ENCODE assay signal across 20 mouse cellular contexts in the genomic region with DNA sequence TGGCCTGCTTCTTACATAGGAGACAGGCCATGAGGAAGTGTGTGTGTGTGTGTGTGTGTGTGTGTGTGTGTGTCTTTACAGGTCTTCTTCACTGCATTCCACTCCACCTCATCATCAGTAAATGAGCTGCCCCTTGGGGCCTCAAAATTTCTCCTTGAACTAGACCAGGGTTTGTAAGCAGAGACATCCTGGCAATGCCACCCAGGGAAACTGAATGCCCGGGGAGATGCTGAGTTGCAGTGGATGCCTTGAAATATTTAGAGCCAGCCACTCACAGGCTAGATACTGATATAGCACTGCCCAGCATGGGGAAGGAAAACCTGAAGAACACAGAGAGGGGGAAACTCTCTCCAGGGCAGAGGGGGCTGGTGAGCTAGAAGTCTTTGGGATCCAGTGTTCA.
DNase-seq lines count a peak whose midpoint lies in the region; ATAC-seq and TF ChIP-seq lines count a peak whose summit lies in the region.
"Had no signal": no experiment of that assay in that cellular context is flagged by ENCODE, and none has a peak within 500 bp of the region (broad histone marks: within the 10 kb centered on the region; RNA-seq: fewer than 3 reads in every experiment).

No protein-coding gene starts in this region.

- no peak overlapping the region for H3K4me2 ChIP-seq in midbrain, postnatal 0 days (ENCODE audit: low read depth, low read length, poor library complexity, severe bottlenecking)
- H3K4me2 ChIP-seq: embryonic facial prominence, embryonic 12.5 days; embryonic facial prominence, embryonic 15.5 days; forebrain, embryonic 12.5 days; heart, embryonic 13.5 days; hindbrain, embryonic 13.5 days; intestine, embryonic 15.5 days had no signal

- WGBS in midbrain, embryonic 10.5 days: 71% methylated on average over 1 of the region's 1 CpGs
- WGBS in midbrain, postnatal 0 days: 86% methylated on average over 1 of the region's 1 CpGs

- no peak overlapping the region for H3K4me3 ChIP-seq in midbrain, embryonic 10.5 days
- H3K4me3 ChIP-seq in midbrain, postnatal 0 days (ENCODE audit: low read depth, low read length): no peak overlapping the region
- H3K4me3 ChIP-seq: embryonic facial prominence, embryonic 12.5 days; embryonic facial prominence, embryonic 15.5 days; forebrain, embryonic 12.5 days; heart, embryonic 10.5 days; heart, embryonic 13.5 days; hindbrain, embryonic 13.5 days; intestine, embryonic 15.5 days had no signal

- no peaks in the 10 kb centered on the region for H3K9me3 ChIP-seq in midbrain, embryonic 10.5 days (replicated peaks)
- no peaks in the 10 kb centered on the region for H3K9me3 ChIP-seq in midbrain, postnatal 0 days (ENCODE audit: low read length)
- H3K9me3 ChIP-seq: embryonic facial prominence, embryonic 12.5 days; embryonic facial prominence, embryonic 15.5 days; forebrain, embryonic 12.5 days; heart, embryonic 10.5 days; heart, embryonic 13.5 days; hindbrain, embryonic 13.5 days; intestine, embryonic 15.5 days had no signal

- TF ChIP-seq CTCF in midbrain, postnatal 0 days (IDR thresholded peaks at IDR 0.05): no peak

- H3K4me1 ChIP-seq in midbrain, embryonic 10.5 days: peaks cover 90% of the 10 kb centered on the region
- H3K4me1 ChIP-seq in midbrain, postnatal 0 days (ENCODE audit: insufficient read depth, low read length): no peaks in the 10 kb centered on the region; the same call in 1 of the 2 replicates

- peak overlapping the region; percentile 38; the same call in 1 of the 2 replicates for H3K27ac ChIP-seq in midbrain, embryonic 10.5 days (replicated peaks)
- H3K27ac ChIP-seq in midbrain, postnatal 0 days (ENCODE audit: low read depth, low read length): no peak overlapping the region
- H3K27ac ChIP-seq: embryonic facial prominence, embryonic 12.5 days; embryonic facial prominence, embryonic 15.5 days; forebrain, embryonic 12.5 days; heart, embryonic 10.5 days; heart, embryonic 13.5 days; hindbrain, embryonic 13.5 days; intestine, embryonic 15.5 days had no signal

- DNase-seq in cerebellum, adult 8-10 months: no peak
- peak; percentile 72 for DNase-seq in heart, adult 11 months
- DNase-seq in heart, adult 9 months (ENCODE audit: low spot score in 2 of 2): no peak
- DNase-seq in midbrain, embryonic 10.5 days (ENCODE audit: low spot score): no peak
- no peak for DNase-seq in midbrain, postnatal 0 days (ENCODE audit: low spot score)
- DNase-seq in skeletal muscle tissue, adult 2 months (ENCODE audit: low read depth, low spot score): peak; percentile 67
- no peak for DNase-seq in right cerebral cortex, postnatal 25 days
- DNase-seq: adrenal gland, adult 8-10 months; cerebellum, adult 9-11 months; kidney, adult 11 months had no signal

- 0 out of 2 replicates have a peak, but pooled peaks have one; percentile 7 for ATAC-seq in cerebellum, adult (ENCODE audit: insufficient number of reproducible peaks, low FRiP score, low TSS enrichment)
- ATAC-seq in midbrain, postnatal 0 days (ENCODE audit: low FRiP score): no peak
- ATAC-seq: activated CD4-positive, CD25-positive, alpha-beta regulatory T cell, adult 4 months; hindbrain, embryonic 16.5 days had no signal

- H3K36me3 ChIP-seq in midbrain, embryonic 10.5 days: peaks cover 21% of the 10 kb centered on the region
- H3K36me3 ChIP-seq in midbrain, postnatal 0 days (ENCODE audit: insufficient read depth, low read length): peaks cover 4% of the 10 kb centered on the region; the same call in 1 of the 2 replicates
- H3K36me3 ChIP-seq: embryonic facial prominence, embryonic 12.5 days; embryonic facial prominence, embryonic 15.5 days; heart, embryonic 10.5 days; heart, embryonic 13.5 days; intestine, embryonic 15.5 days had no signal

- no peaks in the 10 kb centered on the region for H3K27me3 ChIP-seq in midbrain, embryonic 10.5 days (ENCODE audit: low read depth, poor library complexity, severe bottlenecking)
- H3K27me3 ChIP-seq in midbrain, postnatal 0 days (ENCODE audit: insufficient read depth, low read length): no peaks in the 10 kb centered on the region
- H3K27me3 ChIP-seq: embryonic facial prominence, embryonic 12.5 days; embryonic facial prominence, embryonic 15.5 days; heart, embryonic 13.5 days; hindbrain, embryonic 13.5 days; intestine, embryonic 15.5 days had no signal

- H3K9ac ChIP-seq in midbrain, postnatal 0 days (replicated peaks; ENCODE audit: low read length, poor library complexity, severe bottlenecking): no peak overlapping the region
- H3K9ac ChIP-seq: embryonic facial prominence, embryonic 12.5 days; embryonic facial prominence, embryonic 15.5 days; forebrain, embryonic 12.5 days; heart, embryonic 13.5 days; hindbrain, embryonic 13.5 days; intestine, embryonic 15.5 days had no signal

Comparison
In these comparisons a context has a peak if more than half of its experiments do, and no peak if none do; other contexts are left out.
1. DNase-seq: peak in heart, adult 11 months (single experiment) and skeletal muscle tissue, adult 2 months (single experiment); none in cerebellum, adult 8-10 months (single experiment), heart, adult 9 months (0 of 2), midbrain, embryonic 10.5 days (single experiment), midbrain, postnatal 0 days (single experiment) and right cerebral cortex, postnatal 25 days (single experiment).